Mouse (Mus musculus) intestine, embryonic 15.5 days (tissue): Measurements from ENCODE around the gene Cspg4. TPM values are rescaled to one million over a fixed set of nuclear protein-coding genes. Genes with fewer than 3 reads are reported as not detected.

Source experiments
- ATAC-seq: fragments of 200-750 bp; cut with Nextera tagmentation; 2 replicates; pipeline ENCODE4 v1.8.0; 2017; ENCODE audit warnings: moderate TSS enrichment, moderate library complexity
- H3K27ac ChIP-seq: fragments of 300-500 bp; sonication (generic); 2 replicates; pipeline ENCODE4 v1.5.1; 2015; ENCODE audit warnings: mild to moderate bottlenecking, inconsistent platforms
- H3K27me3 ChIP-seq: fragments of 300-500 bp; sonication (generic); replicated peaks from 2 replicates; pipeline ENCODE4 v1.6.1; 2015; ENCODE audit warnings: inconsistent platforms
- H3K36me3 ChIP-seq: fragments of 300-500 bp; sonication (generic); 2 replicates; pipeline ENCODE4 v1.6.1; 2015; ENCODE audit warnings: inconsistent platforms
- H3K4me1 ChIP-seq: fragments of 300-500 bp; sonication (generic); replicated peaks from 2 replicates; pipeline ENCODE4 v1.6.1; 2015; ENCODE audit warnings: inconsistent platforms
- H3K4me2 ChIP-seq: fragments of 300-500 bp; sonication (generic); replicated peaks from 2 replicates; pipeline ENCODE4 v1.6.1; 2015; ENCODE audit warnings: mild to moderate bottlenecking, inconsistent platforms
- H3K4me3 ChIP-seq: fragments of 300-500 bp; sonication (generic); replicated peaks from 2 replicates; pipeline ENCODE4 v1.5.1; 2015; ENCODE audit warnings: inconsistent platforms
- H3K9ac ChIP-seq: fragments of 300-500 bp; sonication (generic); 2 replicates; pipeline ENCODE4 v1.6.1; 2015; ENCODE audit warnings: inconsistent platforms
- H3K9me3 ChIP-seq: fragments of 300-500 bp; sonication (generic); 2 replicates; pipeline ENCODE4 v1.6.1; 2016; ENCODE audit warnings: inconsistent platforms
- WGBS: fragments of 180-500 bp; shearing (Covaris S2); methylation state at CpG from one replicate; pipeline ENCODE4 v1.1.7; 2015; 5-methylcytosine and 5-hydroxymethylcytosine counted together
- polyA plus RNA-seq: library from polyadenylated mRNA; unstranded; fragments of >200 nt; fragmentation: Nextera tagmentation; extraction: Ambion mirVana; gene quantifications from 2 replicates; pipeline ENCODE4 v1.2.1, GENCODE M21; 2015

Cspg4 gene
- polyA plus RNA-seq, 1 experiment from 2014 or later: 19.0 TPM

GRCm38 (mm10) chr9:56917131-56917530 lies 52.3 kb downstream of the Cspg4 start:
- no peak for ATAC-seq
- no peaks in the 10 kb centered on the region for H3K27me3 ChIP-seq
- H3K4me3 ChIP-seq: no peak overlapping the region
- H3K9ac ChIP-seq: no peak overlapping the region
- H3K27ac ChIP-seq: no peak overlapping the region
- peaks cover 26% of the 10 kb centered on the region for H3K36me3 ChIP-seq
- H3K4me1 ChIP-seq: no peaks in the 10 kb centered on the region
- WGBS: 74% methylated on average over 2 of the region's 2 CpGs
- no peak overlapping the region for H3K4me2 ChIP-seq
- no peaks in the 10 kb centered on the region for H3K9me3 ChIP-seq

- Histone ChIP-seq H3K27me3 (no peaks in the 10 kb centered on the region), H3K4me1 (peaks cover 5% of the 10 kb centered on the region; the same call in 1 of the 2 replicates), H3K4me2 (no peak overlapping the region), H3K27ac (no peak overlapping the region), H3K36me3 (peaks cover 29% of the 10 kb centered on the region), H3K9ac (no peak overlapping the region), H3K4me3 (no peak overlapping the region), H3K9me3 (no peaks in the 10 kb centered on the region)
- WGBS: 90% methylated on average over 13 of the region's 13 CpGs
- ATAC-seq: no peak
These were observed 53.6 kb downstream of the Cspg4 start for GRCm38 (mm10) chr9:56918466-56918865.

- Histone ChIP-seq H3K27me3 (no peaks in the 10 kb centered on the region), H3K27ac (0 out of 2 replicates have a peak overlapping the region, but pooled peaks have one; percentile 24), H3K9me3 (no peaks in the 10 kb centered on the region), H3K4me2 (peak overlapping the region; percentile 90), H3K36me3 (peaks cover 13% of the 10 kb centered on the region), H3K4me3 (no peak overlapping the region), H3K4me1 (peaks cover 36% of the 10 kb centered on the region), H3K9ac (no peak overlapping the region)
- no peak for ATAC-seq
- 96% methylated on average over 4 of the region's 4 CpGs for WGBS
These were observed 57.9 kb downstream of the Cspg4 start for GRCm38 (mm10) chr9:56922746-56923145.

GRCm38 (mm10) chr9:56923841-56924650 lies 59.2 kb downstream of the Cspg4 start:
- no peak for ATAC-seq
- 51% methylated on average over 8 of the region's 8 CpGs for WGBS
- peak overlapping the region; percentile 90 for H3K4me2 ChIP-seq
- H3K4me3 ChIP-seq: peak overlapping the region; percentile 31
- peak overlapping the region; percentile 24; the same call in 1 of the 2 replicates for H3K27ac ChIP-seq
- no peaks in the 10 kb centered on the region for H3K9me3 ChIP-seq
- peaks cover 9% of the 10 kb centered on the region for H3K36me3 ChIP-seq
- H3K4me1 ChIP-seq: peaks cover 41% of the 10 kb centered on the region
- H3K9ac ChIP-seq: peak overlapping the region; percentile 31
- H3K27me3 ChIP-seq: no peaks in the 10 kb centered on the region

GRCm38 (mm10) chr9:56924651-56925027 lies 59.8 kb downstream of the Cspg4 start:
- H3K27ac ChIP-seq: peak overlapping the region; percentile 44; the same call in 1 of the 2 replicates
- 15% methylated on average over 7 of the region's 7 CpGs for WGBS
- H3K4me3 ChIP-seq: peak overlapping the region; percentile 31
- peak overlapping the region; percentile 31 for H3K9ac ChIP-seq
- H3K9me3 ChIP-seq: no peaks in the 10 kb centered on the region
- no peaks in the 10 kb centered on the region for H3K27me3 ChIP-seq
- H3K4me1 ChIP-seq: peaks cover 41% of the 10 kb centered on the region
- peaks cover 9% of the 10 kb centered on the region for H3K36me3 ChIP-seq
- H3K4me2 ChIP-seq: peak overlapping the region; percentile 90
- ATAC-seq: peak; percentile 54

GRCm38 (mm10) chr9:56925291-56926024 lies 60.6 kb downstream of the Cspg4 start:
- 66% methylated on average over 26 of the region's 26 CpGs for WGBS
- peaks cover 41% of the 10 kb centered on the region for H3K4me1 ChIP-seq

GRCm38 (mm10) chr9:56926025-56926360 lies 61.2 kb downstream of the Cspg4 start:
- no peak overlapping the region for H3K27ac ChIP-seq
- peak overlapping the region; percentile 31 for H3K4me3 ChIP-seq
- peak overlapping the region; percentile 90 for H3K4me2 ChIP-seq
- peaks cover 41% of the 10 kb centered on the region for H3K4me1 ChIP-seq
- no peaks in the 10 kb centered on the region for H3K9me3 ChIP-seq
- no peak for ATAC-seq
- 94% methylated on average over 10 of the region's 10 CpGs for WGBS
- no peaks in the 10 kb centered on the region for H3K27me3 ChIP-seq
- no peak overlapping the region for H3K9ac ChIP-seq
- H3K36me3 ChIP-seq: peaks cover 9% of the 10 kb centered on the region

More at GRCm38 (mm10) chr9:56925291-56926024, 60.6 kb downstream of the Cspg4 start:
- Histone ChIP-seq H3K36me3 (peaks cover 9% of the 10 kb centered on the region), H3K4me2 (peak overlapping the region; percentile 90), H3K27me3 (no peaks in the 10 kb centered on the region), H3K4me3 (peak overlapping the region; percentile 31), H3K9me3 (no peaks in the 10 kb centered on the region), H3K27ac (peak overlapping the region; percentile 44), H3K9ac (peak overlapping the region; percentile 31; the same call in 1 of the 2 replicates)
- no peak for ATAC-seq

GRCm38 (mm10) chr9:56926387-56926786 lies 61.6 kb downstream of the Cspg4 start:
- peak overlapping the region; percentile 86; the same call in 1 of the 2 replicates for H3K9ac ChIP-seq
- peak overlapping the region; percentile 73; the same call in 1 of the 2 replicates for H3K4me3 ChIP-seq
- H3K27me3 ChIP-seq: no peaks in the 10 kb centered on the region
- H3K9me3 ChIP-seq: no peaks in the 10 kb centered on the region
- no peak overlapping the region for H3K27ac ChIP-seq
- H3K4me2 ChIP-seq: peak overlapping the region; percentile 90
- no peak for ATAC-seq
- peaks cover 41% of the 10 kb centered on the region for H3K4me1 ChIP-seq
- H3K36me3 ChIP-seq: peaks cover 9% of the 10 kb centered on the region
- WGBS: 76% methylated on average over 10 of the region's 10 CpGs

GRCm38 (mm10) chr9:56927191-56928012 lies 62.6 kb downstream of the Cspg4 start:
- Histone ChIP-seq H3K27me3 (no peaks in the 10 kb centered on the region), H3K4me2 (peak overlapping the region; percentile 90), H3K27ac (peak overlapping the region; percentile 94), H3K9me3 (no peaks in the 10 kb centered on the region), H3K4me1 (peaks cover 41% of the 10 kb centered on the region), H3K9ac (peak overlapping the region; percentile 86), H3K36me3 (no peaks in the 10 kb centered on the region), H3K4me3 (peak overlapping the region; percentile 73)
- peak; percentile 37 for ATAC-seq
- WGBS: 2% methylated on average over 35 of the region's 35 CpGs

- under 1% methylated on average over 50 of the region's 50 CpGs for WGBS
- Histone ChIP-seq H3K4me1 (peaks cover 38% of the 10 kb centered on the region), H3K4me3 (peak within 1 kb of the TSS; percentile 73), H3K9me3 (no peaks in the 10 kb centered on the region), H3K9ac (peak within 1 kb of the TSS; percentile 86), H3K27ac (peak within 1 kb of the TSS; percentile 94), H3K4me2 (peak within 1 kb of the TSS; percentile 90), H3K36me3 (no peaks in the 10 kb centered on the region), H3K27me3 (no peaks in the 10 kb centered on the region)
- ATAC-seq: peak; percentile 85
These were observed 63.4 kb downstream of the Cspg4 start, which contains the start of gene Snx33 for GRCm38 (mm10) chr9:56928041-56928811. Gene Snx33, minus strand, starts transcription at chr9:56928371.

GRCm38 (mm10) chr9:56929496-56929895 lies 64.7 kb downstream of the Cspg4 start:
- H3K4me3 ChIP-seq: no peak overlapping the region
- H3K27ac ChIP-seq: no peak overlapping the region
- no peaks in the 10 kb centered on the region for H3K36me3 ChIP-seq
- peaks cover 26% of the 10 kb centered on the region for H3K4me1 ChIP-seq
- no peaks in the 10 kb centered on the region for H3K9me3 ChIP-seq
- H3K4me2 ChIP-seq: no peak overlapping the region
- 29% methylated on average over 4 of the region's 4 CpGs for WGBS
- H3K9ac ChIP-seq: no peak overlapping the region
- no peaks in the 10 kb centered on the region for H3K27me3 ChIP-seq
- ATAC-seq: no peak
